Mouse (Mus musculus) embryonic fibroblast, embryonic 13.5 days (primary cell): ENCODE measurements around the gene Pik3r4. TPM values are rescaled to one million over a fixed set of nuclear protein-coding genes. Genes with fewer than 3 reads are reported as not detected.

Source experiments
- H3K27ac ChIP-seq: 2 replicates; pipeline ENCODE4 v1.5.1; 2012; ENCODE audit warnings: low read length, control low read depth, inconsistent platforms; ENCODE audit not compliant: insufficient read depth
- H3K4me1 ChIP-seq: 2 replicates; pipeline ENCODE4 v1.6.1; 2011; ENCODE audit warnings: low read length; ENCODE audit not compliant: control insufficient read depth, insufficient read depth
- H3K4me3 ChIP-seq: 2 replicates; pipeline ENCODE4 v1.5.1; 2011; ENCODE audit warnings: mild to moderate bottlenecking, control low read depth, low read length; ENCODE audit not compliant: insufficient read depth
- CTCF ChIP-seq: IDR thresholded peaks from 2 replicates; pipeline ENCODE4 v1.5.1; 2011; ENCODE audit warnings: mild to moderate bottlenecking, control low read depth, low read length, moderate library complexity, borderline replicate concordance; ENCODE audit not compliant: insufficient read depth
- POLR2A ChIP-seq: IDR thresholded peaks from 2 replicates; pipeline ENCODE4 v1.6.1; 2011; ENCODE audit warnings: low read depth, mild to moderate bottlenecking, control low read depth, low read length, moderate library complexity
- polyA plus RNA-seq: library from polyadenylated mRNA; stranded (reverse); fragments of >200 nt; gene quantifications from 2 replicates; pipeline ENCODE4 v1.2.4, GENCODE M21; 2011; ENCODE audit warnings: low read depth; ENCODE audit not compliant: missing spikeins, insufficient read length

Pik3r4 gene
- polyA plus RNA-seq, 1 experiment: 23.8 TPM

- no peak overlapping the region for H3K27ac ChIP-seq
- no peaks in the 10 kb centered on the region for H3K4me1 ChIP-seq
- TF ChIP-seq CTCF: no peak
- no peak for TF ChIP-seq POLR2A
- H3K4me3 ChIP-seq: no peak overlapping the region
Measured at GRCm38 (mm10) chr9:105720430-105720829, 77.7 kb downstream of the Pik3r4 start.

DNA sequence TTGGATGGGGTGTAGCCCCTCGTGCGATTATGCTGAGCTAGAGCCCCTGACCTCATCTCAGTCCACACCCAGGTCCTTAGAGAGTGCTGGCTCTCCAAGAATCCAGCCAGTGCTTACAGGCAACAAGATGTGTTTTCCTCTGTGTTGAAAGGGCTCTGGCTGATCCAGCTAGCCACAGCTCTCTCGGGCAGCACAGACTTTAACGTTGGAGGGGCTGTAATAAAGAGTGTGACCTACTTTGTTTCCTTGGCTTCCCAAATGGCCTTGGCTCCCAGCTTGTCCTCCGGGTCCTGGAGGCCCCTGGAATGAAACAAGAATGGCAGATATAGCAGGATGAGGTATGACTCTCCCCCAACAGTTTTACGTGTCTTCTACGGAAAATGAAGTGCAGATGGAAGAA is 89.2 kb downstream of the Pik3r4 start:
- TF ChIP-seq POLR2A (no peak), CTCF (no peak)
- Histone ChIP-seq H3K4me1 (no peaks in the 10 kb centered on the region), H3K27ac (no peak overlapping the region), H3K4me3 (no peak overlapping the region)

DNA sequence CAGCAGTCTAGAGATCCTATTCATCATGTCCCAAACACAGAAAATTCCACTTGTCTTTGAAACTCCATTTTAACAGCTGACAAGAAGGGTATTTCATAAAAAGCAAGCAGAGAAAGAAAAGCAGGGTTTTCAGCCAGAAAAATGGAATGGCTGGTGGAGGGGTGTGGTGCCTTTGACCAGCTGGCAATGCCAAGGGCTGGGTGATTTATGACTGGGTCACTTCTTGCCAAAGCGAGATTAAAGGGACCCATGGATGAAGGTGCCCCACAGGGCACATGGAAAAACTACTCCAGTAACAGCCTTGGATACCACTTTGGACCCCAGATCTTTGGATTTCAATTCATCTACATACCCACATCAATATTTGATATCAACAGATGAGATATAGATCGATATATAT is 91.9 kb downstream of the Pik3r4 start:
- Histone ChIP-seq H3K4me1 (no peaks in the 10 kb centered on the region), H3K27ac (no peak overlapping the region), H3K4me3 (no peak overlapping the region)
- TF ChIP-seq POLR2A (no peak), CTCF (no peak)

GRCm38 (mm10) chr9:105735195-105735594 is 92.4 kb downstream of the Pik3r4 start:
- TF ChIP-seq POLR2A: no peak
- no peak for TF ChIP-seq CTCF
- H3K27ac ChIP-seq: no peak overlapping the region
- H3K4me3 ChIP-seq: no peak overlapping the region
- no peaks in the 10 kb centered on the region for H3K4me1 ChIP-seq

Other genes starting within 250 kb of the Pik3r4 start
- 12.6 and 15.9 TPM in 2 replicates for gene Aste1, start 247.6 kb upstream of the Pik3r4 start, polyA plus RNA-seq
- 0.54 and 0.85 TPM in 2 replicates for gene Nek11, start 247.5 kb upstream of the Pik3r4 start, polyA plus RNA-seq
- gene Atp2c1, start 115.7 kb upstream of the Pik3r4 start, polyA plus RNA-seq: 111 and 132 TPM in 2 replicates
- gene Col6a6, start 185.2 kb downstream of the Pik3r4 start, polyA plus RNA-seq: 0.18 and 1.2 TPM in 2 replicates